Mouse (Mus musculus): Measurements from ENCODE around the gene Cybrd1.

Cybrd1 gene

GRCm38 (mm10) chr2:71127779-71128534 lies 10.2 kb downstream of the Cybrd1 start:
- DNase-seq = peak; percentile 15 to 58

DNA sequence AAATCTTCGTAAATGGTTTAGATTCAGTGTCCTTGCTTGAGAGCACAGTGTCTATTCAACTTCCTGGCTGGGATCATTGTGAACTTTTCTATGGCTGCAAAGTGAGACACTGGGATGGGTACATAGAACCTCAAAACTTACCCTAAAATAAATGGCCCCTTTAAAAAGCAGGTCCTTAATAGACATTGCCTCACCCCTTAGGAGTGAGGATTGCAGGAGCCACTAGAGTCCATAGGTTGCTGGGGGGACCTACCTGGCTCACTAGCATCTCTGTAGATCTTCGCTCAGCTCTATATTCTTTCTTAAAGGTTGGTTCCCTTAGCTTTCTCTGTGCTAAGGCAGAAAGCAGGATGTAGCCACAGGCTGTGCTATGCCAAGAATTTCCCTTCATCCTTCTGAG lies 12.6 kb downstream of the Cybrd1 start:
- DNase-seq = no peak

DNA sequence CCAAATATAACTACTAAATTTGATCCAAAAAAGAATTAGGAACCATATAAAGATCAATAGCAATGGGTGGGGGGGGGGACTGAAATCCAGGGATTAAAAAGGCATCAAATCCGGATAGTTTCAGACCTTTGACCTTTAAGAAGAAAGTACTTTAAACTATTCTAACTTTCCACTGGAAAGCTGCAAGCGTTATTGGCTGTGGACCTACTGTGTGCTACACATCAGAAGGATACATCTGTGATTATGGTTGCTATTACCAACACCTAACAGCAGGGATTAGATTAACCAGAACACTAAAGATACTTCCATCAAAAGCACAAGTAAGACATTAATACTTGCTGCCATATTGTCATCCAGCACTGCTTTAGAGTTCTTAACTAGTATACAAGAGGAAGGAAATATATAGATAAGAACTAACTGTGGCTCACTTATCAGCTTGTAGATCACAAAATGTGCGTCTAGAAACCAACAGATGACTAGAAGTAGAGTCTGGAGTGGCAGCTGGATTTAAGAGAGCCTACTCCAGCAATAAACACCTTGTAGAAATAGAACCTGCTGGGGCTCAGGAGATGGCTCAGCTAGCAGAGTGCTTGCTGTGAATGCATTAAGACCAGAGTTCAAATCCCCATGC lies 14.3 kb downstream of the Cybrd1 start:
- DNase-seq = no peak

DNA sequence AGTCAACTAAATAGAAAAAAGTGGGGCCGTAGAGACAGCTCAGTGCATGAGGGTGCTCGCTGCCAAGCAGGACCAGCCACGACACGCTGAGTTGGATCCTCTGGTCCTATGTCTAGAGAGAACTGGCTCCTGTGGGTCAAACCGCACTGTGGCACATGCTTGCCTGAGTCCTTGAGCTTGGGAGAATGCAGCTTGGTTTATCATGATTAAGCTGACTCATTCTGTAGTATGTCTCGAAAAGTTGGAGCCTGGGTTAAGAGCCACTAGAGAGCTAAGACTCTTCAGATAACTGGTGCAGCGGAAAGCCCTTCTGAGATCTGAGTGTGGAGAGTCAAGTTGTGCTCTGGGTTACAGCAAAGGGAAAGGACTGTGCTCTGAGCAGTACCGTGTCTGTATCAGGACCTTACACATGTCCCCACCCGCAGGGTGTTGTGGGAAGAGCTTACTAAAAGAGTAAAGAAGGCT lies 16.4 kb downstream of the Cybrd1 start:
- peak; percentile 26 to 55 for DNase-seq

- DNase-seq = no peak
Observed at GRCm38 (mm10) chr2:71134836-71135235, 17.1 kb downstream of the Cybrd1 start.

DNA sequence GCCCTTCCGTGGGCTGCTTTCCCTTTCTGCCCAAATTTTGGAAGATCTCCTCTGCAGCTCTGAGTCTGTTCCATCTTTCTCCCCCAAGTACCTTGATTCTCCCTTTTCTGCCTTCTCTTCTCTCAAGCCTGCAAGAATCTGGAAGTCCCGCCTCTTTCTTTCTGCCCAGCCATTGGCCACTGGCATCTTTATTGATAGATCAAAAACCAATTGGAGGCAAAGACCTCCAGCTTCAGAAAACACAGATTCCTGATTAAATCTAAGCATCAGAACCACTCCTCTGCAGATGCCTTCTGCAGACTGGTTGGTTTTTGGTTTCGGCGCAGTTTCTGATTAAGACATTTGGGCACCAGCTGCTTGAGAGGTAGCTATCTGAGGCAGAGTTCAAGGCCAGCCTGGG lies 22.9 kb downstream of the Cybrd1 start:
- DNase-seq = no peak

DNA sequence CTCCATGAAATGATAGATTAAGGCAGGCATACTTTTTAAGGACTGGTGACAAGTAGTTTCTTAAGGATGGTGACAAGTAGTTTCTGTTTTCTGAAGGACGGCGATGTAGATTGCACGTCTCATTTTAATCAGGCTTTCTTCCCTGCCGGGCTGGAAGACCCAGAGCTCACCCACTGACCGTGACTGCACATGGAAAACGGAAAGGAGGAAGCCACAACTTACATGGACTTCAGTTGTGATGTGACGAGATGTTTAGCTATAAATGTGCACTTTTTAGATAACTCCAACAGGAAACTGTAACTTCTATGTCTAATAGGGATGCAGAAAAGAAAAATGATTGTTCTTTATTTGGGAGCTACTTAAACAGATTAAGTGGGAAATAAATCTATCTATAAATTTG lies 24.7 kb downstream of the Cybrd1 start:
- DNase-seq = no peak

DNA sequence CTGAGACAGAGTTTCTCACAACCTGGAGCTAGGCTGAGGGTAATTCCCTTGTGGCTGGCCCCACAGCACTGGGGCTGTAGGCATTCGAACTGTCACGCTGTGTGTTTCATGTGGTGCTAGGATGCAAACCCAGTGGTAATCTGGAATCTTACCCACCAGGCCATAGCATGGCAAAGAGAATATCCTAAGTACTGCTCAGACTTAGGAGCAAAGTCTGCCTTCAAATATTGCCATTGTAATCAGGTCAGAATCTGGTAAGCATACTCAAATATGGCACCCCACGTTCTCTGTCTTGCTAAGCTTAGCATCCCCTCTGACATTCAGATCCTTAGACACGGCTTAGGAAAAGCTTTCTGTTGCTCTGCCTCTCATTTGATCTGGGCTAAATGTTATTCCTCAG lies 28.1 kb downstream of the Cybrd1 start:
- no peak for DNase-seq

DNA sequence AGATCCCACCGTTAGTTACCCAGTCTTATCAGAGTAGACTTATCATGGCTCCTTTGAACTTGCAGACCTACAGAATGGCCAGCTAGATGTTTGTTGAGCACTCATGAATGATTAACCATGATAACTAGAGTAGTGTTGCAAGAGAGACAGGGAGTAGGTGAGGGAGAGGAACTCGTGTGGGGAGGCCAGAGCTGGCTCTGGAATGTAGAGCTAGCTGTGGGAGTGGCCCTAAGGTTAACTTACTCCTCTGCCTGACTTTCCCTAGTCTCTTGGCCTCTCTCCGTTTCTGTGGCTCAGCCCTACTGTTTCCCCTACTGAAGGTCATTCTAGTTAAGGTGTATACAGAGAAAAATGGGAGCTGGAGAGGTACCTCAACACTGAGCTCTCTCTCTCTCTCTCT lies 28.5 kb downstream of the Cybrd1 start:
- peak in 1 of 2 experiments; percentile 52 for DNase-seq

DNA sequence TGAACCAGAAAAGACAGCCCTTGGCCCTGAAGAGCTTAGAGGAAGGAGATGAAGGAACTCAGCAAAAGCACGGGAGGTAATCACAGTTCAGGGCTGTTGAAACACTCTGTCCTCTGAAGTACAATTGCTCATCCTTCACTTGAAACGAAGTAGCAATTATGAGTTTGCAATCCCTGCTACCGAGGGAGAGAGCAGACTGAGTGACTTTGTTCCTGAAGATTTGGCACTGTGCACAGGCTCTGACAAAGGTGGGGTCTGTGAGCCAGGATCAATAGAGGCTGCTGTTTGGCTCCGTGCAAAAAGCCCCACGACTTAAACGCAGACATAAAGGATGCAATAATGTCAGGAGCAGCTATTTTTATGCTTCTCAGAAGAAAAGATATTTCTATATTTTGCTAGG lies 30.1 kb downstream of the Cybrd1 start:
- no peak for DNase-seq

GRCm38 (mm10) chr2:71152170-71152569 lies 34.4 kb downstream of the Cybrd1 start:
- no peak for DNase-seq

- DNase-seq = peak; percentile 59 to 80
Observed at GRCm38 (mm10) chr2:71155486-71155885, 37.8 kb downstream of the Cybrd1 start.

DNA sequence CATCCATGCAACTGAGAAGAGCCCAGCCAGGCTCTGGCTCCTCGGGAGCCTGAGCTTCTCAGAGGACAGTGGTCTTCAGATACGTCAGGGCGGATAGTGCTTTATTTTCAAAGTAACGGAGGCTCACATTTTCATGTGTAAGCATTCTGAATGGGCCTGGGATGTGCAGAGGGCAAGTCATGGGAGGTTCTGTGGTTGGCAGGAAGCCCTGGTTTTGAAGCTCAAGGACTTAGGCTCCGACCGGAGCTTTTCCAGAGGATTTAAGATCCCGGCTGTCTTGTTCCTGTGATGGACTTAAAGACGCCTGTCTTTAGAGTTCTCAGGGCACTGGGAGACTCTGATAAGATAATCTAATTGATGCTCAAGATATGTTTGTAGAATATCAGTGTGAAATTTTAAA lies 38.7 kb downstream of the Cybrd1 start:
- DNase-seq = no peak

DNA sequence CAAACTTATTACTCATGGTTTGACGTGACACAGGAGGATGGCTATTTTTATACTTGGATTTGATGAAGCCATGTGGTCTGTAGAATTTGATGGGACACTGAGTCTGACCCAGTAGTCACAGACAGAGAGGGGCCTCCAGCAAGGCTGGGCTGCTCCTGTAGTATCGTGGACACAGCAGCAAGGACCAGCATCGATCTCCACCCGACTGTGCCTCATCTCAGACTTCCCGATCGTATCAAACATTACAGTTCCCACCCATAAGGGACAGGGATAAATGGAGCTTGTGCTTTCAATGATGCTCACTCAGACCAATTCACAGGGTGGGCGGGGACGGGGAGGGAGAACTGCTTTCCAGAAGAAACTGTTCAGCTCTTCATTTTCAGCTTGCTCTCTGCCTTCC lies 40.2 kb downstream of the Cybrd1 start:
- no peak for DNase-seq

DNA sequence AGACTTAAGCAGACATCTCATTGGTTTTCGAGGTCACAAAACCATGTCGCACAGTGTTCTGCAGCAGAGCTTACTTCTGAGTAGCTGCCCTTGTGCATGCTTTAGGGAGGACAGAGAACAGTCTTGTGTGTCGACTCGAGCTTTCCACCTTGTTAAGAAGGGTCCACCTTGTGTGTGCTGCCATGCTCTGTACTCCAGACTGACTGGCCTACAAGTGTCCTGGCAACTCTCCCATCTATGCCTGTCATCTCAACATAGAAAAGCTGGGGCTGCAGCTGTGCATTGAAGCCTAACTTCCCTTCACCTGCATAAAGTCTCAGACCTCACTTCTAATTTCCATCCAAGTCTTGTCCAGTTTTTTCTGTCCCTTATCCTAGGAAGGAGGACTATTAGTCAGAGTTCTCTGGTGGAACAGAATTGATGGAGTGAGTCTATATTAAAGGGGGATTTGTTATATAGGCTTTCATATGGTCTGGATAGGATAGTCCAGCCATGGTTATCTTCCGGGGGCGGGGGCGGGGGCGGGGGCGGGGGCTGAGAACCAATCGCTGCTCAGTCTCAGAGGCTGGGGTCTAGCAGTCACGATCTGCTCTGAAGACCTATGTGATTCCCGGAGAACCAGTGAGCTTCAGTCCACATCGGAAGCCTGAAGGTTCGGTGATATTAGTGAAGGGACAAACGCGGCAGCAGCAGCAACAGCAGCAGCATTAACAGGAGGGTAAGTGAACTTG lies 42.0 kb downstream of the Cybrd1 start:
- DNase-seq = no peak

DNA sequence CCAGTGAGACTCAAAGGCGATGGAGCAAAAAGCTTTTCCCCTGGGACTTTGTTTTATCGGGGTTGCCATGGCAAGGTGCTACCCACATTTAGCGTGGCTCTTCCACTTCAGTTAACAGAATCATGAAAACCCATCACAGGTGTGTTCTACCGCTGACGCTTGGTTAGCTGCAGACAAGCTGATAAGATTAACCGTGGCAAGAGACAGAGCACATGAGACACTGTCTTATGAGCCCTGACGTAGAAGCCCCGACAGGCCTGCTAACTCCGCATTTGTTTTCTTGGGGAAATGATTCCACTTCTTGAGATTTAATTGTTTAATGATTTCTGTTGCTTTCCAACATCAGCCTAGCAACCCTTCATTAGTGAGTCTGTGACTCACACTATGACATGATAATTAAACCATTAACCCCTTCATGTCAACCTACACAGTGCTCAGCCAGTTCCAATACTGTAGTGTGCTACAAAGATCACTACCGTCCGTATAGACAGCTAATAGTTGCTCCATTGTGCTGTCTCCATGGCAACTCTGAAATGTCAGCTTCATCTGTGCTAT lies 42.7 kb downstream of the Cybrd1 start:
- DNase-seq = no peak

GRCm38 (mm10) chr2:71161558-71161957 lies 43.8 kb downstream of the Cybrd1 start:
- no peak for DNase-seq

DNA sequence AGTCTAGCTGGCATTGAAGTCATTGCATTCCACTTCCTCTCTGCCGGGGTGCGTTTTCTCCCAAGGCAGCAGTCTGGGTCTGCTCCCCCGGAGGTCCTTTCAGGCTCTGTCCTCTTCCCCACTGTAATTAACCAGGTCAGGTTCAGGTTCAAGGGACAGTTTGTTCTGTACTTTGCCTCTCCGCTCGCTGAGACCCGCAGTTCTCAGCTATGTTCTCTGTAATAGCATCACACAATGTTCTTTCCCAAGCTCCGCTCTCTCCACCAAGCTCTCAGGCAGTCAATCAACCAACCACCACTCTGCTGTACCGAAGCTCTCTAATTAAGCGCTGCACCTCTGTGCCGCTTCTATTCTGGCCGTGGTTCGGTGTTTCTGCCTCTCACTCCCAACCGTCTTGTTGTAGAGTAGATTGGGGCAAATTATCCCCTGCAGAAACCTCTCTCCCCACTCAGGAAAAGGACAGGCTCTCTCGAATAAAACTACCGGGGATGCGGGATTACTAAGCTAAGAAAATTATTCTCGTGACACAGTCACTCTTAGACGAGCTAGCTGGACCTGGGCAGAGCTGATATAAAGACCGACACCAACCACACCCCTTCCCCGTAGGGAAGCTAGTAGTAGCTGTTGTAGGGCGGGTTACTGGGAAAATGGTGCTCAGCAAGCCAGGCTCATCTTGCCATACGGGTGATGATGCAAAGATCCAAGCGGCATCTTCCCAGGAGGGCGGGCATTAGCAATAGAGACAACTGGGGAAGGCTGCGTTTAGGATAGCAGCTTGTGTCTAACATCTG lies 45.3 kb downstream of the Cybrd1 start:
- DNase-seq = no peak

DNA sequence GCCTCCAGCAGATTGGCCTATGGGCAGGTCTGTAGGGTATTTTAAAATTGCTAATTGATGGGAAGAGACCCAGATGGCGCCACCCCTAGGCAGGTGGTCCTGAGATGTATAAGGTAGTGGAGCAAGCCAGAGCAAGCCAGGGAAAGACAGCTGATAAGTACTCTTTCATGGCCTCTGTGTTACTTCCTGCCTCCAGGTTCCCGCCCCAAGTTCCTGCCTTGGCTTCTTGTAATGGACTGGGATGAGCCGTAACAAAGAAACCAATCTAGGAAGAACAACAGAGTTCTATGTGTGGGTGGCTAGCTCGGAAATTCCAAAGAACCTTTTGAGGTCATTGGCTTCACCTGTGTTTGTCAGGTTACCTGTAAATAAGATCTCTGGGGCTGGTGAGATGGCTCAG lies 49.5 kb downstream of the Cybrd1 start:
- no peak for DNase-seq

- DNase-seq = no peak
Observed at GRCm38 (mm10) chr2:71168461-71169021, 50.8 kb downstream of the Cybrd1 start.

- no peak for DNase-seq
Observed at GRCm38 (mm10) chr2:71173031-71173430, 55.3 kb downstream of the Cybrd1 start.
